Mouse (Mus musculus) cerebellum, adult 2 months (tissue): ENCODE measurements at regions not wholly inside any gene's neighbourhood (a gene's known extent, or its start where the extent isn't known, plus 50 kb on each side); places are given as distances from the start of the nearest gene placed in this dataset.

ENCODE experiments used
- CTCF ChIP-seq: fragments of 200-500 bp; IDR thresholded peaks from 2 replicates; pipeline ENCODE4 v1.5.1; 2011; ENCODE audit warnings: low read depth, mild to moderate bottlenecking, control low read depth, low read length, moderate library complexity, borderline replicate concordance; ENCODE audit not compliant: insufficient read depth
- POLR2A ChIP-seq: fragments of 200-500 bp; IDR thresholded peaks from 2 replicates; pipeline ENCODE4 v1.6.1; 2011; ENCODE audit warnings: low read length, control low read depth, borderline replicate concordance; ENCODE audit not compliant: insufficient read depth

DNA sequence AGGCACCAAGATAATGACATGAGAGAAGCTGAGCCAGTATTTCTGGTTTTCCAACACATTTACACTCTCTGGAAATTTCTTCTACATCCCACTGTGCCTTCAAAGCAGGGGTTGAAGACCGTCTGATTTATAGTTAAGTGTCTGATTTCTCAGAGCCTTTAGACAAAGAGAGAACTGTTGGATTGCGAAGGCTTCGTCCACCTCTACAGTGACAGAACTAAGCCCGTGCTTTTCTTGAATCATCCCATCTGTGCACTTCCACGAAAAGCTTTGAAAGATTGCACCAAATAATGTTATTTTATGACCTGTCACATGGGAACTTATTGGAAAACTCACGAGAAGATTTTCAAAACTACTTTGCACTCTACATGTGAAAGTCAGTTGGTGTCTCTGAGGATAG is 239.3 kb downstream of the Fam198b start:
- no peak for TF ChIP-seq CTCF
- TF ChIP-seq POLR2A, result no peak
